Mouse (Mus musculus): ENCODE results near the gene Ticam1. TPM values are rescaled to one million over a fixed set of nuclear protein-coding genes. Genes with fewer than 3 reads are reported as not detected.
"Not testable (repeated sequence)": the region's sequence is repeated elsewhere in the genome, so short reads cannot be mapped to it uniquely, and the experiment has no call there.

Gene Ticam1
- polyA plus RNA-seq, 1 experiment from 2014 or later, result 4.2 TPM

GRCm38 (mm10) chr17:56261166-56261565, 15.4 kb downstream of the Ticam1 start:
- WGBS (ENCODE audit: insufficient replicate concordance), result 65% methylated on average over 3 of the region's 3 CpGs
- Histone ChIP-seq H3K27ac (ENCODE audit: low read length) (no peak overlapping the region), H3K4me1 (ENCODE audit: control insufficient read depth, low read depth, low read length) (peaks cover 38% of the 10 kb centered on the region), H3K27me3 (ENCODE audit: control insufficient read depth, insufficient read depth, low read depth, low read length) (no peaks in the 10 kb centered on the region), H3K36me3 (ENCODE audit: control insufficient read depth, insufficient read depth) (peaks cover 24% of the 10 kb centered on the region), H3K9ac (ENCODE audit: low read depth, low read length) (no peak overlapping the region), H3K4me2 (ENCODE audit: low read depth, low read length) (no peak overlapping the region), H3K9me3 (replicated peaks; ENCODE audit: control insufficient read depth, low read length) (no peaks in the 10 kb centered on the region), H3K4me3 (ENCODE audit: low read depth, low read length) (no peak overlapping the region)
- ATAC-seq (ENCODE audit: low read depth), result no peak

GRCm38 (mm10) chr17:56259301-56260037, 17.1 kb downstream of the Ticam1 start:
- Histone ChIP-seq H3K4me3 (ENCODE audit: low read depth, low read length) (no peak overlapping the region), H3K9me3 (replicated peaks; ENCODE audit: control insufficient read depth, low read length) (no peaks in the 10 kb centered on the region), H3K27ac (ENCODE audit: low read length) (no peak overlapping the region), H3K27me3 (ENCODE audit: control insufficient read depth, insufficient read depth, low read depth, low read length) (no peaks in the 10 kb centered on the region), H3K9ac (ENCODE audit: low read depth, low read length) (no peak overlapping the region), H3K4me2 (ENCODE audit: low read depth, low read length) (no peak overlapping the region), H3K36me3 (ENCODE audit: control insufficient read depth, insufficient read depth) (peaks cover 24% of the 10 kb centered on the region), H3K4me1 (ENCODE audit: control insufficient read depth, low read depth, low read length) (peaks cover 39% of the 10 kb centered on the region)
- ATAC-seq (ENCODE audit: low read depth), result no peak
- WGBS (ENCODE audit: insufficient replicate concordance), result 79% methylated on average over 10 of the region's 10 CpGs

DNA sequence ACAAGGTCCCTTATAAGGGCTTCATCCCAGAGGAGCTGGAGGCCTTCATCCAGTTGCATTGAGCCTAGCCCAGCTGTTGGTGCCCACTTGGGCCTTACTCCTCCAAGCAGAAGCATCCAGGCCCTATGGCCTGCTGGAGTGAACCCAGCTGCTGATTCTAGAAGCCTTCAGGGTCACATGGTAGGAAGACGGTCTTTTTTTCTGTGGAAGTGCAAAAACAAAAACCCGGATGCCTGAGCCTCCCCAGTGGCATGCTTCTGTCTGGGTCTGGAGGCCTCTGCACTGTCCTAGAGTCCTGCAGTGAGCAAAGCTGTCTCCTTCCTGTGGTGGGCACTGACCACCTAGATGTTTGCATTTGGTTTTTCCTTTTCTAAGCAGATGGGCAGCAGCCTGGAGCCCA, 17.8 kb downstream of the Ticam1 start:
- H3K9me3 ChIP-seq (replicated peaks; ENCODE audit: control insufficient read depth, low read length); H3K9ac ChIP-seq (ENCODE audit: low read depth, low read length); H3K27me3 ChIP-seq (ENCODE audit: control insufficient read depth, insufficient read depth, low read depth, low read length); ATAC-seq (ENCODE audit: low read depth); H3K4me3 ChIP-seq (ENCODE audit: low read depth, low read length); H3K27ac ChIP-seq (ENCODE audit: low read length); H3K4me2 ChIP-seq (ENCODE audit: low read depth, low read length): not testable (repeated sequence)
- Histone ChIP-seq H3K4me1 (ENCODE audit: control insufficient read depth, low read depth, low read length) (peaks cover 37% of the 10 kb centered on the region), H3K36me3 (ENCODE audit: control insufficient read depth, insufficient read depth) (peaks cover 24% of the 10 kb centered on the region)
- 58% methylated on average over 2 of the region's 2 CpGs for WGBS (ENCODE audit: insufficient replicate concordance)

DNA sequence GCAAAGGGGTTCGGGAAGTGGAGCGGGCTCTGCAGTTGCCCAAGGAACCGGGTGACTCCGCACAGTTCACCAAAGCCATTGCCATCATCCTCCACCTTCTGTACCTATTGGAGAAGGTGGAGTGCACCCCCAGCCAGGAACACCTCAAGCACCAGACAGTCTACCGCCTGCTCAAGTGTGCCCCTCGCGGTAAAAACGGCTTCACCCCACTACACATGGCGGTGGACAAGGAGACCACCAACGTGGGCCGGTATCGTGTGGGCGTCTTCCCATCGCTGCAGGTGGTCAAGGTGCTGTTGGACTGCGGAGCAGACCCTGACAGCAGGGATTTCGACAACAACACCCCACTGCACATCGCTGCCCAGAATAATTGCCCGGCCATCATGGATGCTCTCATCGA, 18.3 kb downstream of the Ticam1 start:
- Histone ChIP-seq H3K4me2 (ENCODE audit: low read depth, low read length) (peak overlapping the region; percentile 91; the same call in 1 of the 2 replicates), H3K36me3 (ENCODE audit: control insufficient read depth, insufficient read depth) (peaks cover 24% of the 10 kb centered on the region), H3K4me1 (ENCODE audit: control insufficient read depth, low read depth, low read length) (peaks cover 37% of the 10 kb centered on the region)
- not testable (repeated sequence) for H3K9me3 ChIP-seq (replicated peaks; ENCODE audit: control insufficient read depth, low read length); H3K4me3 ChIP-seq (ENCODE audit: low read depth, low read length); H3K27ac ChIP-seq (ENCODE audit: low read length); H3K9ac ChIP-seq (ENCODE audit: low read depth, low read length); ATAC-seq (ENCODE audit: low read depth); H3K27me3 ChIP-seq (ENCODE audit: control insufficient read depth, insufficient read depth, low read depth, low read length)
- WGBS (ENCODE audit: insufficient replicate concordance), result 87% methylated on average over 19 of the region's 19 CpGs

GRCm38 (mm10) chr17:56257181-56257894, 19.2 kb downstream of the Ticam1 start:
- peak overlapping the region; percentile 78 for H3K4me3 ChIP-seq (ENCODE audit: low read depth, low read length)
- peaks cover 37% of the 10 kb centered on the region for H3K4me1 ChIP-seq (ENCODE audit: control insufficient read depth, low read depth, low read length)
- no peaks in the 10 kb centered on the region for H3K9me3 ChIP-seq (replicated peaks; ENCODE audit: control insufficient read depth, low read length)
- no peaks in the 10 kb centered on the region for H3K27me3 ChIP-seq (ENCODE audit: control insufficient read depth, insufficient read depth, low read depth, low read length)
- H3K27ac ChIP-seq (ENCODE audit: low read length), result no peak overlapping the region; the same call in 1 of the 2 replicates
- peak overlapping the region; percentile 91 for H3K4me2 ChIP-seq (ENCODE audit: low read depth, low read length)
- 5% methylated on average over 58 of the region's 58 CpGs for WGBS (ENCODE audit: insufficient replicate concordance)
- ATAC-seq (ENCODE audit: low read depth), result no peak
- peak overlapping the region; percentile 77 for H3K9ac ChIP-seq (ENCODE audit: low read depth, low read length)
- peaks cover 24% of the 10 kb centered on the region for H3K36me3 ChIP-seq (ENCODE audit: control insufficient read depth, insufficient read depth)

- Histone ChIP-seq H3K36me3 (ENCODE audit: control insufficient read depth, insufficient read depth) (peaks cover 17% of the 10 kb centered on the region), H3K4me2 (ENCODE audit: low read depth, low read length) (peak within 1 kb of the TSS; percentile 98), H3K9me3 (replicated peaks; ENCODE audit: control insufficient read depth, low read length) (no peaks in the 10 kb centered on the region), H3K9ac (ENCODE audit: low read depth, low read length) (peak within 1 kb of the TSS; percentile 77), H3K27me3 (ENCODE audit: control insufficient read depth, insufficient read depth, low read depth, low read length) (no peaks in the 10 kb centered on the region), H3K27ac (ENCODE audit: low read length) (peak within 1 kb of the TSS; percentile 98), H3K4me3 (ENCODE audit: low read depth, low read length) (peak within 1 kb of the TSS; percentile 78), H3K4me1 (ENCODE audit: control insufficient read depth, low read depth, low read length) (peaks cover 37% of the 10 kb centered on the region)
- WGBS (ENCODE audit: insufficient replicate concordance), result under 1% methylated on average over 28 of the region's 28 CpGs
- peak; percentile 89 for ATAC-seq (ENCODE audit: low read depth)
These were observed 20.2 kb downstream of the Ticam1 start, which contains the start of gene Fem1a for GRCm38 (mm10) chr17:56256239-56256881. Gene Fem1a, plus strand, starts transcription at chr17:56256810.

GRCm38 (mm10) chr17:56255863-56256238, 20.7 kb downstream of the Ticam1 start:
- Histone ChIP-seq H3K9me3 (replicated peaks; ENCODE audit: control insufficient read depth, low read length) (no peaks in the 10 kb centered on the region), H3K9ac (ENCODE audit: low read depth, low read length) (peak overlapping the region; percentile 73)
- peak; percentile 89 for ATAC-seq (ENCODE audit: low read depth)

DNA sequence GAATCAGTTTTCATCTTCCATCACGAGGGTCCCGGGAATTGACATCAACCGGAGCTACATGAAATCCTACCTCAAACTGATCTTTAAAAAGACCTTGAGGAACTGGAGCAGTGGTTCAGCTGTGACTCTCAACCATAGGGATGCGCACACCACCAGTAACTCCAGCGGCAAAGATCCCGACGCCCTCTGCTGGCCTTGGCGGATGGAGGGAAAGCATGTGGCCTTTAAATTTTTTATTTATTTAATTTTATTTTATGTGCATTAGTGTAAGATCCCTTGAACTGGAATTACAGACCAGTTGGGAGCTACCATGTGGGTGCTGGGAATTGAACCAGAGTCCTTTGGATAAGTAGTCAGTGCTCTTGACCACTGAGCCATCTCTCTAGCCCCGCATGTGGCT, 21.2 kb downstream of the Ticam1 start:
- 19% methylated on average over 9 of the region's 9 CpGs for WGBS (ENCODE audit: insufficient replicate concordance)
- Histone ChIP-seq H3K27me3 (ENCODE audit: control insufficient read depth, insufficient read depth, low read depth, low read length) (no peaks in the 10 kb centered on the region), H3K9ac (ENCODE audit: low read depth, low read length) (0 out of 2 replicates have a peak overlapping the region, but pooled peaks have one; percentile 20), H3K4me1 (ENCODE audit: control insufficient read depth, low read depth, low read length) (peaks cover 37% of the 10 kb centered on the region), H3K4me2 (ENCODE audit: low read depth, low read length) (peak overlapping the region; percentile 53), H3K27ac (ENCODE audit: low read length) (peak overlapping the region; percentile 57; the same call in 1 of the 2 replicates), H3K4me3 (ENCODE audit: low read depth, low read length) (peak overlapping the region; percentile 29; the same call in 1 of the 2 replicates), H3K36me3 (ENCODE audit: control insufficient read depth, insufficient read depth) (peaks cover 13% of the 10 kb centered on the region), H3K9me3 (replicated peaks; ENCODE audit: control insufficient read depth, low read length) (no peaks in the 10 kb centered on the region)
- no peak for ATAC-seq (ENCODE audit: low read depth)

More at GRCm38 (mm10) chr17:56255863-56256238, 20.7 kb downstream of the Ticam1 start:
- H3K4me1 ChIP-seq (ENCODE audit: control insufficient read depth, low read depth, low read length), result peaks cover 37% of the 10 kb centered on the region
- H3K27ac ChIP-seq (ENCODE audit: low read length), result peak overlapping the region; percentile 98
- peaks cover 13% of the 10 kb centered on the region for H3K36me3 ChIP-seq (ENCODE audit: control insufficient read depth, insufficient read depth)
- no peaks in the 10 kb centered on the region for H3K27me3 ChIP-seq (ENCODE audit: control insufficient read depth, insufficient read depth, low read depth, low read length)
- peak overlapping the region; percentile 78 for H3K4me3 ChIP-seq (ENCODE audit: low read depth, low read length)
- H3K4me2 ChIP-seq (ENCODE audit: low read depth, low read length), result peak overlapping the region; percentile 98
- under 1% methylated on average over 32 of the region's 32 CpGs for WGBS (ENCODE audit: insufficient replicate concordance)
